Mouse (Mus musculus): ENCODE measurements around the gene Bok. TPM values are rescaled to one million over a fixed set of nuclear protein-coding genes. Genes with fewer than 3 reads are reported as not detected.
A peak's percentile ranks its signal among the peaks of the same experiment; 100 is the strongest.

The Bok gene
- polyA plus RNA-seq, 1 experiment from 2014 or later = 65.3 TPM

- H3K36me3 ChIP-seq (ENCODE audit: poor library complexity, severe bottlenecking) = peaks cover 12% of the 10 kb centered on the region; the same call in 1 of the 2 replicates
- ATAC-seq = no peak
- no peak overlapping the region for H3K9ac ChIP-seq
- 95% methylated on average over 5 of the region's 5 CpGs for WGBS
- H3K4me1 ChIP-seq = no peaks in the 10 kb centered on the region
- no peaks in the 10 kb centered on the region for H3K9me3 ChIP-seq (replicated peaks)
- H3K27me3 ChIP-seq = no peaks in the 10 kb centered on the region
- H3K4me3 ChIP-seq = no peak overlapping the region
- no peak overlapping the region for H3K4me2 ChIP-seq
- no peak overlapping the region for H3K27ac ChIP-seq
Measured at GRCm38 (mm10) chr1:93725665-93726064, 40.2 kb downstream of the Bok start.

- ATAC-seq = no peak
- Histone ChIP-seq H3K9ac (no peak overlapping the region), H3K4me2 (no peak overlapping the region), H3K9me3 (replicated peaks) (no peaks in the 10 kb centered on the region), H3K36me3 (ENCODE audit: poor library complexity, severe bottlenecking) (peaks cover 12% of the 10 kb centered on the region; the same call in 1 of the 2 replicates), H3K27ac (no peak overlapping the region), H3K27me3 (no peaks in the 10 kb centered on the region), H3K4me3 (no peak overlapping the region), H3K4me1 (no peaks in the 10 kb centered on the region)
- 81% methylated on average over 3 of the region's 3 CpGs for WGBS
Measured at GRCm38 (mm10) chr1:93726116-93726515, 40.7 kb downstream of the Bok start.

GRCm38 (mm10) chr1:93726974-93727373, 41.5 kb downstream of the Bok start:
- WGBS = 75% methylated on average over 3 of the region's 3 CpGs
- Histone ChIP-seq H3K27me3 (no peaks in the 10 kb centered on the region), H3K4me3 (no peak overlapping the region), H3K9ac (no peak overlapping the region), H3K27ac (no peak overlapping the region), H3K4me1 (peaks cover 4% of the 10 kb centered on the region), H3K4me2 (no peak overlapping the region), H3K36me3 (ENCODE audit: poor library complexity, severe bottlenecking) (peaks cover 12% of the 10 kb centered on the region; the same call in 1 of the 2 replicates), H3K9me3 (replicated peaks) (no peaks in the 10 kb centered on the region)
- no peak; the same call in 1 of the 2 replicates for ATAC-seq

- no peak overlapping the region for H3K27ac ChIP-seq
- peak; percentile 25; the same call in 1 of the 2 replicates for ATAC-seq
- H3K4me1 ChIP-seq = peaks cover 7% of the 10 kb centered on the region
- no peaks in the 10 kb centered on the region for H3K27me3 ChIP-seq
- no peak overlapping the region for H3K4me3 ChIP-seq
- no peaks in the 10 kb centered on the region for H3K36me3 ChIP-seq (ENCODE audit: poor library complexity, severe bottlenecking)
- no peak overlapping the region for H3K9ac ChIP-seq
- H3K4me2 ChIP-seq = no peak overlapping the region
- 85% methylated on average over 5 of the region's 5 CpGs for WGBS
- no peaks in the 10 kb centered on the region for H3K9me3 ChIP-seq (replicated peaks)
Measured at GRCm38 (mm10) chr1:93731103-93731502, 45.6 kb downstream of the Bok start.

GRCm38 (mm10) chr1:93731880-93732281, 46.4 kb downstream of the Bok start:
- Histone ChIP-seq H3K4me3 (no peak overlapping the region), H3K9ac (no peak overlapping the region), H3K27me3 (no peaks in the 10 kb centered on the region), H3K4me2 (0 out of 2 replicates have a peak overlapping the region, but pooled peaks have one; percentile 22), H3K4me1 (peaks cover 7% of the 10 kb centered on the region), H3K9me3 (replicated peaks) (no peaks in the 10 kb centered on the region), H3K36me3 (ENCODE audit: poor library complexity, severe bottlenecking) (no peaks in the 10 kb centered on the region), H3K27ac (no peak overlapping the region)
- ATAC-seq = peak; percentile 68
- WGBS = 5% methylated on average over 3 of the region's 3 CpGs

GRCm38 (mm10) chr1:93735859-93736258, 50.4 kb downstream of the Bok start:
- Histone ChIP-seq H3K27ac (no peak overlapping the region), H3K9ac (no peak overlapping the region), H3K9me3 (replicated peaks) (no peaks in the 10 kb centered on the region), H3K27me3 (no peaks in the 10 kb centered on the region), H3K36me3 (ENCODE audit: poor library complexity, severe bottlenecking) (no peaks in the 10 kb centered on the region), H3K4me3 (no peak overlapping the region), H3K4me1 (peaks cover 7% of the 10 kb centered on the region), H3K4me2 (no peak overlapping the region)
- ATAC-seq = no peak
- WGBS = 90% methylated on average over 3 of the region's 3 CpGs

GRCm38 (mm10) chr1:93737711-93738110, 52.3 kb downstream of the Bok start:
- no peak overlapping the region for H3K9ac ChIP-seq
- 98% methylated on average over 5 of the region's 5 CpGs for WGBS
- H3K9me3 ChIP-seq (replicated peaks) = no peaks in the 10 kb centered on the region
- no peak for ATAC-seq
- no peaks in the 10 kb centered on the region for H3K4me1 ChIP-seq
- no peaks in the 10 kb centered on the region for H3K27me3 ChIP-seq
- peaks cover 3% of the 10 kb centered on the region; the same call in 1 of the 2 replicates for H3K36me3 ChIP-seq (ENCODE audit: poor library complexity, severe bottlenecking)
- H3K4me2 ChIP-seq = no peak overlapping the region
- no peak overlapping the region for H3K4me3 ChIP-seq
- H3K27ac ChIP-seq = no peak overlapping the region

- WGBS = 90% methylated on average over 2 of the region's 2 CpGs
- Histone ChIP-seq H3K4me2 (no peak overlapping the region), H3K27ac (no peak overlapping the region), H3K27me3 (no peaks in the 10 kb centered on the region), H3K4me3 (no peak overlapping the region), H3K9ac (no peak overlapping the region), H3K36me3 (ENCODE audit: poor library complexity, severe bottlenecking) (peaks cover 8% of the 10 kb centered on the region), H3K9me3 (replicated peaks) (no peaks in the 10 kb centered on the region), H3K4me1 (no peaks in the 10 kb centered on the region)
- ATAC-seq = no peak
Measured at GRCm38 (mm10) chr1:93740671-93741070, 55.2 kb downstream of the Bok start.

GRCm38 (mm10) chr1:93741987-93742386, 56.5 kb downstream of the Bok start:
- no peaks in the 10 kb centered on the region for H3K4me1 ChIP-seq

GRCm38 (mm10) chr1:93742910-93743309, 57.5 kb downstream of the Bok start:
- Histone ChIP-seq H3K36me3 (ENCODE audit: poor library complexity, severe bottlenecking) (peaks cover 9% of the 10 kb centered on the region), H3K9me3 (replicated peaks) (no peaks in the 10 kb centered on the region), H3K4me2 (no peak overlapping the region), H3K4me3 (no peak overlapping the region), H3K4me1 (no peaks in the 10 kb centered on the region), H3K27me3 (no peaks in the 10 kb centered on the region), H3K27ac (no peak overlapping the region), H3K9ac (no peak overlapping the region)
- ATAC-seq = no peak

More at GRCm38 (mm10) chr1:93741987-93742386, 56.5 kb downstream of the Bok start:
- Histone ChIP-seq H3K4me2 (no peak overlapping the region), H3K9ac (no peak overlapping the region), H3K9me3 (replicated peaks) (no peaks in the 10 kb centered on the region), H3K27me3 (no peaks in the 10 kb centered on the region), H3K36me3 (ENCODE audit: poor library complexity, severe bottlenecking) (peaks cover 9% of the 10 kb centered on the region), H3K27ac (no peak overlapping the region), H3K4me3 (no peak overlapping the region)
- ATAC-seq = no peak
- 86% methylated on average over 4 of the region's 4 CpGs for whole genome bisulfite sequencing

Other genes with a start within 250 kb of the Bok start
- 82.5 and 97.8 TPM in 2 replicates for gene Hdlbp, start 206.8 kb upstream of the Bok start, polyA plus RNA-seq (2015; fragmentation: Nextera tagmentation; extraction: Ambion mirVana)
- 2.7 and 3.5 TPM in 2 replicates for gene Farp2, start 173.6 kb upstream of the Bok start, polyA plus RNA-seq (2015; fragmentation: Nextera tagmentation; extraction: Ambion mirVana)
- gene Stk25, start 27.0 kb upstream of the Bok start, polyA plus RNA-seq (2015; fragmentation: Nextera tagmentation; extraction: Ambion mirVana) = 222 and 245 TPM in 2 replicates
- gene Atg4b, start 65.8 kb downstream of the Bok start, polyA plus RNA-seq (2015; fragmentation: Nextera tagmentation; extraction: Ambion mirVana) = 91.5 and 96.9 TPM in 2 replicates
- 38.0 and 43.2 TPM in 2 replicates for gene Thap4, start 69.2 kb downstream of the Bok start, polyA plus RNA-seq (2015; fragmentation: Nextera tagmentation; extraction: Ambion mirVana)
- 234 and 245 TPM in 2 replicates for gene Dtymk, start 116.3 kb downstream of the Bok start, polyA plus RNA-seq (2015; fragmentation: Nextera tagmentation; extraction: Ambion mirVana)
- 14.2 and 15.8 TPM in 2 replicates for gene Ing5, start 118.3 kb downstream of the Bok start, polyA plus RNA-seq (2015; fragmentation: Nextera tagmentation; extraction: Ambion mirVana)
- 14.7 and 15.0 TPM in 2 replicates for gene D2hgdh, start 139.2 kb downstream of the Bok start, polyA plus RNA-seq (2015; fragmentation: Nextera tagmentation; extraction: Ambion mirVana)
- gene Gal3st2, start 175.6 kb downstream of the Bok start, polyA plus RNA-seq (2015; fragmentation: Nextera tagmentation; extraction: Ambion mirVana) = not detected in 2 replicates
- gene Gal3st2b, start 232.7 kb downstream of the Bok start, polyA plus RNA-seq (2015; fragmentation: Nextera tagmentation; extraction: Ambion mirVana) = 0.06 TPM in 1 of 2 replicates, not detected in the other

Measured in forebrain, embryonic 13.5 days (tissue).